Mouse (Mus musculus) embryonic fibroblast, embryonic 13.5 days (primary cell): Measurements from ENCODE around the gene Maml2.

Experiments
- CTCF ChIP-seq: IDR thresholded peaks from 2 replicates; pipeline ENCODE4 v1.5.1; 2011; ENCODE audit warnings: mild to moderate bottlenecking, control low read depth, low read length, moderate library complexity, borderline replicate concordance; ENCODE audit not compliant: insufficient read depth
- POLR2A ChIP-seq: IDR thresholded peaks from 2 replicates; pipeline ENCODE4 v1.6.1; 2011; ENCODE audit warnings: low read depth, mild to moderate bottlenecking, control low read depth, low read length, moderate library complexity

DNA sequence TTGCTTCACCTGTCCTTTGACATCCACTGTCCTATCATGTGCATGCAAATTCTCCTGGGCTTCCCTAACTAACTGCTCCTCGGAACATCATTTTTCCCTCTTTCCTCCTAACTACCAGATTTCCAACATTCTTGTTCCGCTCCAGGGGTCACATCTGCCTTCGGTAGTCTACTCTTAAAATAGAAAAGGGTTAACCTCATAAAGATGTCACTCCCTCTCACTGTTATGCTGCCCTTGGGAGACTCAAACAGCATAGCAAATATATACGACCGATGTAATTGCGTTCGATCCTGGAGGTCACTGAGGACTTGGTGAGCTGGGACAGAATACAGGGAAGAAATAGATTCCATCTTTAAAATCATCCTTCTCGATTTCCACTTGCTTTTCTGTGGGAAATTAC, 11.0 kb downstream of the Maml2 start:
- TF ChIP-seq POLR2A, result no peak
- TF ChIP-seq CTCF, result no peak
